Mouse (Mus musculus): Measurements from ENCODE around the gene Otud1. TPM values are rescaled to one million over a fixed set of nuclear protein-coding genes. Genes with fewer than 3 reads are reported as not detected.

The Otud1 gene
- 1.6 and 2.4 TPM in 2 replicates for polyA plus RNA-seq (2014; fragmentation: Nextera tagmentation; extraction: Ambion mirVana)

DNA sequence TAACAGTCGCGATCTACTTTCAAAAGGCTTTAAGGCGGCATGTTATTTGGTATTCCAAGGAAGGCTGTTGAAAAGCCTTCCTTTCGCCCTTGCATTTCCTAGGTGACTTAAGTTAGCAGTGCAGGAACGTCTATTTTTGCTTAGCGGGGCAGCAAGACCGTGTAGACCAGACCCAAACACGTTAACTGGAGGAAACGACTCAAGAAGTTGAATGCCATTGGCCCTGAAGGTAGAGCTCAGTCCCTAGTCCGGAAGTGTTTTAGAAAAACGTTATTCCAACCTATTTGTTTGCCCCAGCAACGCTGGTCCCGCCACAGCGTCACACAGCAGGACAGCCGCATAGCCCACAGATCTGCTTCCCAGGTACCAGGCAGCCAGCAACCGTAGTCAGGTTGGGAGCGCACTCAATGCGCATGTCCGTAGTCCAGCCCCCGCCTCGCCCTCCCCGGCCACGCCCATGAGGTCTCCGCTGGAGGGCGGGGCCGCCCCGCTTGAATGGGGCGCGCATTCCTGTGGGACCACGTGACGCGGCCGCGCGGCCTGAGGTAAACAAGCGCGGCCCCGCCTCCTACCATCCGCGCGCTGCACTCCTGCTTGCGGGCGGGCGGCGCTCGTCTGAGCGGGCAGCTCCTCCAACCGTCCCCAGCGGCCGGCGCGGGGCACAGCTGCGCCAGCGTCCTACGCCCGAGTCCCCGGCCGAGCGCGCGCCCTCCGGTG is at the start of gene Otud1:
Gene Otud1, plus strand, starts transcription at position 595 of the 717 bp plus-strand sequence.
- peaks cover 11% of the 10 kb centered on the region; the same call in 1 of the 2 replicates for H3K27me3 ChIP-seq (ENCODE audit: control insufficient read depth, insufficient read depth, low read length)
- H3K9me3 ChIP-seq (ENCODE audit: control insufficient read depth, low read length): no peaks in the 10 kb centered on the region
- peak; percentile 97 for ATAC-seq (ENCODE audit: low read depth)
- under 1% methylated on average over 49 of the region's 62 CpGs for WGBS
- no peaks in the 10 kb centered on the region for H3K36me3 ChIP-seq (ENCODE audit: control insufficient read depth, insufficient read depth, low read length)
- peak within 1 kb of the TSS; percentile 74 for H3K9ac ChIP-seq (replicated peaks; ENCODE audit: low read depth, low read length)
- 0 out of 2 replicates have a peak, but pooled peaks cover 4% of the 10 kb centered on the region for H3K4me1 ChIP-seq (ENCODE audit: control insufficient read depth, insufficient read depth, low read length)
- peak within 1 kb of the TSS; percentile 78 for H3K4me3 ChIP-seq (ENCODE audit: low read depth, low read length)
- peak within 1 kb of the TSS; percentile 79 for H3K27ac ChIP-seq (ENCODE audit: low read depth, low read length)
- peak within 1 kb of the TSS; percentile 64 for H3K4me2 ChIP-seq (ENCODE audit: low read depth, low read length)

DNA sequence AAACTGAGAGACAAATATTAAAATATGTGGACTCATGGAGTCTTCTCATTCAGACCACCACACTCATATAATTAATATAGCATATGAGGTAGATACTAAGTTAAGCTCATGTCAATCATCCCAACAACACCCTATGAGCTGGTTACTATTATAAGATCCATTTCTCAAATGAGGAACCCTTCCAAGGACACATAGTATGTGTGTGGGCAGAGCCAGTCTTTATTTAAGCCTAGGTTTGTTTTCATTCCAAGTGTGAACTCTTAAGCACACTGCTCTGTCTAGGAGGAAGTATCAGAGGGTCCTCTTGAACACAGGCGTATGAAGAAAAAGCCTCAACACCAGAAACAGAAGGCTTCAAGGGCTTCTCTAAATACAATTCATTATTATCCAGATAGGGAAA is 49.7 kb upstream of the Otud1 start:
- Histone ChIP-seq H3K36me3 (ENCODE audit: control insufficient read depth, insufficient read depth, low read length) (no peaks in the 10 kb centered on the region), H3K4me2 (ENCODE audit: low read depth, low read length) (no peak overlapping the region), H3K27ac (ENCODE audit: low read depth, low read length) (no peak overlapping the region), H3K4me3 (ENCODE audit: low read depth, low read length) (no peak overlapping the region), H3K4me1 (ENCODE audit: control insufficient read depth, insufficient read depth, low read length) (no peaks in the 10 kb centered on the region), H3K9ac (replicated peaks; ENCODE audit: low read depth, low read length) (no peak overlapping the region), H3K9me3 (ENCODE audit: control insufficient read depth, low read length) (no peaks in the 10 kb centered on the region), H3K27me3 (ENCODE audit: control insufficient read depth, insufficient read depth, low read length) (no peaks in the 10 kb centered on the region)
- no peak for ATAC-seq (ENCODE audit: low read depth)
- 68% methylated on average over 1 of the region's 1 CpGs for WGBS

DNA sequence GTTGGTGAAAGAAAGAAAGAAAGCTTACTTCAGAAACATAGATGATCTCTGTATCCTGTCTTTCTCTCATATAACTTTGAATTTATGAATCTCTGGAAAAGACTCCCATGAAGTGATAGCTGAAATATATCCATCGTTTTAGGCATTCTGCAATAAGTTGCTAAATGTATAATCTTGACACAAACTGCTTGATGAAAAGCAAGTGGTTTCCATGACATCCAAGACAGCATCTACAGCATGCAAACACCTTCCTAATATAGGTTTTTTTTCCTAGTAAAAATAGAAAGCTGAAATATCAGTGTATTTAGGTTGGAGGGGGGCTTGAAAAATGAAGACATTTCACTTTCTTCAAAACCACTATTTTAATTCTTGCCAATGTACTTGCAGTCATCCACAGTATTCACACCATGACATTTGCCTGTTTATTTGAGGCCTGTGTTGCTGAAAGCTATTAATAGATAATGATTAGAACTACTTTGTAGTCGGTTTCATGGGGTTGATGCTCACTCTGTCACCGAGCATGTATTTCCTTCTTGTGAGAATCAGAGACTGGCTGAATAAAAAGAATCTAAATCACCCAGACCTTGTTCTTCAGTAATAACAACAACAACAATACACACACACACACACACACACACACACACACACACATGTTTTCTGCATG is 49.0 kb upstream of the Otud1 start:
- no peak for ATAC-seq (ENCODE audit: low read depth)
- H3K27me3 ChIP-seq (ENCODE audit: control insufficient read depth, insufficient read depth, low read length): no peaks in the 10 kb centered on the region
- H3K9me3 ChIP-seq (ENCODE audit: control insufficient read depth, low read length): no peaks in the 10 kb centered on the region
- H3K9ac ChIP-seq (replicated peaks; ENCODE audit: low read depth, low read length): no peak overlapping the region
- no peaks in the 10 kb centered on the region for H3K4me1 ChIP-seq (ENCODE audit: control insufficient read depth, insufficient read depth, low read length)
- H3K4me3 ChIP-seq (ENCODE audit: low read depth, low read length): no peak overlapping the region
- WGBS: 71% methylated on average over 3 of the region's 3 CpGs
- no peaks in the 10 kb centered on the region for H3K36me3 ChIP-seq (ENCODE audit: control insufficient read depth, insufficient read depth, low read length)
- no peak overlapping the region for H3K27ac ChIP-seq (ENCODE audit: low read depth, low read length)
- H3K4me2 ChIP-seq (ENCODE audit: low read depth, low read length): no peak overlapping the region

DNA sequence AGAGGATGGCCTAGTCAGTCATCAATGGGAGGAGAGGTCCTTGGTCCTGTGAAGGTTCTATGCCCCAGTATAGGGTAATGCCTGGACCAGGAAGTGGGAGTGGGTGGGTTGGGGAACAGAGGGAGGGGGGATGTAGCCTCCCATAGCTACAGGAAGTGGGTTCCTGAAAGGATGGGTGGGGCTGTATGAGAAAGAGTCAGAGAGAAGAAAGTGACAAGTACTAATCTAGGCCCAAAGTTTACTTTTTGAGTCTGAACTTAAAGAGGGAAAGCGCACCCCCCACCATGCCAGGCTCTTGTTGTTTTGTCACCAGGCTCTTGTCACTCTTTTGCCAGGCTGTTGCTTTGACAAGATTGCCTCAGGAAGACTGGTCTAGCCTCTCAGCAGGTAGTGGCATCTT is 35.5 kb upstream of the Otud1 start:
- 95% methylated on average over 1 of the region's 1 CpGs for WGBS
- ATAC-seq (ENCODE audit: low read depth): no peak
- H3K36me3 ChIP-seq (ENCODE audit: control insufficient read depth, insufficient read depth, low read length): no peaks in the 10 kb centered on the region
- H3K27ac ChIP-seq (ENCODE audit: low read depth, low read length): no peak overlapping the region
- H3K9me3 ChIP-seq (ENCODE audit: control insufficient read depth, low read length): no peaks in the 10 kb centered on the region
- no peak overlapping the region for H3K9ac ChIP-seq (replicated peaks; ENCODE audit: low read depth, low read length)
- H3K27me3 ChIP-seq (ENCODE audit: control insufficient read depth, insufficient read depth, low read length): no peaks in the 10 kb centered on the region
- H3K4me3 ChIP-seq (ENCODE audit: low read depth, low read length): no peak overlapping the region
- H3K4me2 ChIP-seq (ENCODE audit: low read depth, low read length): no peak overlapping the region
- no peaks in the 10 kb centered on the region for H3K4me1 ChIP-seq (ENCODE audit: control insufficient read depth, insufficient read depth, low read length)

DNA sequence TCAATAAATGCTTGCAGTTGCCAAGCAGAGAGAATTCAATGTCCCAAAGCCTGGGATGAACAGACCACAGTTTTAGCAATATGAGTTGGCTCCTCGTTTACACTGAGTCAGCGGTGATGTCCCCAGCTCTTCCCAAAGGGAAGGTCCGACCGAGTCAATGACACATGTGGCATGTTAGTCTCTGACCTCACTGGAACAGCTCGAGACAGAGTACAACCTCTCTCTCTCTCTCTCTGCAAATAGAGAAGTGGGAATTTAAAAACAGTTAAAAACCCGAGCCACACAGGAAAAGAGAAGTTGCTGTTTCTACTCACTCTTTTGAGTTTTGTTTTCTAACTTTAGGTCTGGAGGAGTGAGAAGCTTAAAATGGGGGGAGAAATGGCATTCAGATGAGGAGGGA is 30.5 kb upstream of the Otud1 start:
- no peak for ATAC-seq (ENCODE audit: low read depth)
- Histone ChIP-seq H3K27me3 (ENCODE audit: control insufficient read depth, insufficient read depth, low read length) (no peaks in the 10 kb centered on the region), H3K9me3 (ENCODE audit: control insufficient read depth, low read length) (no peaks in the 10 kb centered on the region), H3K4me3 (ENCODE audit: low read depth, low read length) (no peak overlapping the region), H3K4me1 (ENCODE audit: control insufficient read depth, insufficient read depth, low read length) (no peaks in the 10 kb centered on the region), H3K36me3 (ENCODE audit: control insufficient read depth, insufficient read depth, low read length) (no peaks in the 10 kb centered on the region), H3K4me2 (ENCODE audit: low read depth, low read length) (no peak overlapping the region), H3K9ac (replicated peaks; ENCODE audit: low read depth, low read length) (no peak overlapping the region), H3K27ac (ENCODE audit: low read depth, low read length) (no peak overlapping the region)
- 87% methylated on average over 6 of the region's 6 CpGs for WGBS

DNA sequence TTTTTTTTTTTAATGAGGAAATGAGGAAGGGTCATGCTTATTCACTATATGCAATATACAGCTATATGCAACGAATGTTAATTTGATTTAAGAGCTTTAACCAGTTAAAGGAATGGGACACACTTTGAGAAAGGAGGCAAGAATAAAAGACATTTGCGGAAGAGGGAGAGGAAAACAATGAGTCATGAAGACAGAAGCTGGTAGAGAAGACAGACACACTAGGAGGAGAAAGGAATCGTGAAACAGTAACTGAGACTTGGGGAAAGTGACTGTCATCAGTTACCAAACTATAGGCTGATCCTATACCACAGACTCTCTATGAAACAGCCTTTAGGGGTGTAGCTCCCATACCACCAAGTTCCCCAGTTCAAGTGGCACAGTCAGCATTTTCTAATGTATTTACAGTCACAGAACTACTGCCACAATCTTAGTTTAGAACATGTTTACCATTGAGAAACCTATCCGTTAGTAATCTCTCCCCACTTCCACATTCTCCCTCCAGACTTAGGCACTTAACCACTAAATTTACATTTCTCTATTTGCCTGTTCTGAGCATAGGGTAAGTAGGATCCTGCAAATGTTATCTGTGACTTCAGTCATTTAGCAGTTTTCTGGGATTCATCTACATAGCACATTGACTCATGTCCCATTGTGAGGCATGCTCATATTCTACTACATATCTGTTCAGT is 29.5 kb upstream of the Otud1 start:
- Histone ChIP-seq H3K36me3 (ENCODE audit: control insufficient read depth, insufficient read depth, low read length) (no peaks in the 10 kb centered on the region), H3K9me3 (ENCODE audit: control insufficient read depth, low read length) (no peaks in the 10 kb centered on the region), H3K4me1 (ENCODE audit: control insufficient read depth, insufficient read depth, low read length) (no peaks in the 10 kb centered on the region), H3K4me2 (ENCODE audit: low read depth, low read length) (no peak overlapping the region), H3K27ac (ENCODE audit: low read depth, low read length) (no peak overlapping the region), H3K4me3 (ENCODE audit: low read depth, low read length) (no peak overlapping the region), H3K27me3 (ENCODE audit: control insufficient read depth, insufficient read depth, low read length) (no peaks in the 10 kb centered on the region), H3K9ac (replicated peaks; ENCODE audit: low read depth, low read length) (no peak overlapping the region)
- ATAC-seq (ENCODE audit: low read depth): no peak
- WGBS: 88% methylated on average over 4 of the region's 4 CpGs

DNA sequence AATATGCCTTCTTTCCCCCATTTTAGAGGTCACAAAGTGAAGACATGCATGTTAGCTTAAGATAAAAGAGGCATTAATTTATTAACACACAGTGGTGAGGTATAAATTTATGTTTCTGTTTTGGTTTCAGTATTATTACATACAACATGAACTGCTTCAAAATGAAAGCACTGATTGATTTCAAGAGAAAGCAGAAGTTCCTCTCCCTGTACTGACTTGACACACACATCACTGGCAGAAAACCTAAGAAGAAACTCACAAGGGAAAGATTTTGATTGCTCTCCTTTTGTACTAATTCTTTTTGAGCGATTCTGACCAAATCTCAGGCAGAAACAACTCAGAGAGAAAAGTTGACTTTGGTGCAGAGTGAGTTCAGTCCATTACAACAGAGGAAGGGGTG is 27.0 kb upstream of the Otud1 start:
- H3K9me3 ChIP-seq (ENCODE audit: control insufficient read depth, low read length): no peaks in the 10 kb centered on the region
- H3K27ac ChIP-seq (ENCODE audit: low read depth, low read length): no peak overlapping the region
- no peaks in the 10 kb centered on the region for H3K4me1 ChIP-seq (ENCODE audit: control insufficient read depth, insufficient read depth, low read length)
- no peak overlapping the region for H3K4me3 ChIP-seq (ENCODE audit: low read depth, low read length)
- 89% methylated on average over 1 of the region's 1 CpGs for WGBS
- no peak for ATAC-seq (ENCODE audit: low read depth)
- no peak overlapping the region for H3K9ac ChIP-seq (replicated peaks; ENCODE audit: low read depth, low read length)
- no peak overlapping the region for H3K4me2 ChIP-seq (ENCODE audit: low read depth, low read length)
- H3K27me3 ChIP-seq (ENCODE audit: control insufficient read depth, insufficient read depth, low read length): no peaks in the 10 kb centered on the region
- H3K36me3 ChIP-seq (ENCODE audit: control insufficient read depth, insufficient read depth, low read length): no peaks in the 10 kb centered on the region

DNA sequence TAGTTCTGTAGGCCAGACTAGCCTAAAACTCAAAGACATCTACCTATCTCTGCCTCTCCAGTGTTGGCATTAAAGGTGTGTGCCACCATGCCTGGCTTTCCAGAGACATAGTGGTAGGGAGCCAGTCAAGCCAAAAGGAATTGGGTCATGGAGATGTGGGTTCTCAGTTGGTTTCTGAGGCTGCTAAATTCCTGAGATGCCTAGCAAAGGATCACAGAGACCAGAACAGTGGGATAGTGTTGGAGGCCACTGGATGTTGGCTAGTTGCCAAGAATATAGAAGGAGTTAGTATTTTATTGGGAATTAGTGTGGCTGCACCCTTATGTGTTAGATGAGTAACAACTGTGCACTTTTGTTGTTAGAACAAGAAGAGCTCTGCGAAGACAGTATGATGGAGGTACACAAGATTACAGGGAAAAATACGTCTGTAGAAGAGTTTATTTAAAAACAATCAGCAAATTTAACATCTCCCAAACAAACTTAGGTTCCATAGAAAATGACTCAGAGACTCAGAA is 24.1 kb upstream of the Otud1 start:
- Histone ChIP-seq H3K9ac (replicated peaks; ENCODE audit: low read depth, low read length) (no peak overlapping the region), H3K27ac (ENCODE audit: low read depth, low read length) (no peak overlapping the region), H3K4me1 (ENCODE audit: control insufficient read depth, insufficient read depth, low read length) (no peaks in the 10 kb centered on the region), H3K9me3 (ENCODE audit: control insufficient read depth, low read length) (no peaks in the 10 kb centered on the region), H3K27me3 (ENCODE audit: control insufficient read depth, insufficient read depth, low read length) (no peaks in the 10 kb centered on the region), H3K36me3 (ENCODE audit: control insufficient read depth, insufficient read depth, low read length) (no peaks in the 10 kb centered on the region), H3K4me2 (ENCODE audit: low read depth, low read length) (no peak overlapping the region), H3K4me3 (ENCODE audit: low read depth, low read length) (no peak overlapping the region)
- 73% methylated on average over 2 of the region's 2 CpGs for WGBS
- no peak for ATAC-seq (ENCODE audit: low read depth)

DNA sequence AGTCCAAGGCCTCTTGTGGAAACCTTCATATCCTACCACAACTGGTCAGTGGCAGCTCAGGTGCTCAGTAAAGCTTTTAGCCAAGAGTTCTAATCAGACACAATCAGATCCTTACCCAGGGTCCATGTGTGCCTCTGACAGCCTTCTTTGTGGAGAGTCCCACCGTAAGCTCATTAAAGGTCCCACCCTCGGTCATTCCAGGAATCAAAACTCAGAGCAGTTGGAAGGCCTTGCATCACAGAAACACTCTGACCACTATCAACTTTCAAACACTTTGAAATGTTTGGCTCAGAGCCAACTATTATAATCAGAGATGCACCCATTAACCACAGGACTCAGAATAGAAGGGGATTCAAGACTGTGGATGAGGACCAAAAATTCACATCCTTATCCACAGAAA is 12.4 kb upstream of the Otud1 start:
- 72% methylated on average over 2 of the region's 2 CpGs for WGBS

More for the DNA sequence above, 12.4 kb upstream of the Otud1 start:
- H3K27ac ChIP-seq (ENCODE audit: low read depth, low read length): no peak overlapping the region
- H3K9me3 ChIP-seq (ENCODE audit: control insufficient read depth, low read length): no peaks in the 10 kb centered on the region
- H3K4me2 ChIP-seq (ENCODE audit: low read depth, low read length): no peak overlapping the region
- no peaks in the 10 kb centered on the region for H3K36me3 ChIP-seq (ENCODE audit: control insufficient read depth, insufficient read depth, low read length)
- no peak overlapping the region for H3K4me3 ChIP-seq (ENCODE audit: low read depth, low read length)
- H3K9ac ChIP-seq (replicated peaks; ENCODE audit: low read depth, low read length): no peak overlapping the region
- no peak for ATAC-seq (ENCODE audit: low read depth)
- no peaks in the 10 kb centered on the region for H3K4me1 ChIP-seq (ENCODE audit: control insufficient read depth, insufficient read depth, low read length)
- no peaks in the 10 kb centered on the region for H3K27me3 ChIP-seq (ENCODE audit: control insufficient read depth, insufficient read depth, low read length)

Measured in neural tube, embryonic 14.5 days (tissue).